Mouse (Mus musculus): ENCODE measurements at regions not wholly inside any gene's neighbourhood (a gene's known extent, or its start where the extent isn't known, plus 50 kb on each side); places are given as distances from the start of the nearest gene placed in this dataset.

- ATAC-seq (replicated peaks; ENCODE audit: insufficient number of reproducible peaks, low FRiP score, low TSS enrichment, poor library complexity, severe bottlenecking), result no peak
Observed at GRCm38 (mm10) chr14:61689776-61690175, 82.5 kb downstream of the Kcnrg start.

- ATAC-seq (replicated peaks; ENCODE audit: insufficient number of reproducible peaks, low FRiP score, low TSS enrichment, poor library complexity, severe bottlenecking), result no peak
Observed at GRCm38 (mm10) chr14:61691785-61692372, 84.6 kb downstream of the Kcnrg start.

- no peak for ATAC-seq (replicated peaks; ENCODE audit: insufficient number of reproducible peaks, low FRiP score, low TSS enrichment, poor library complexity, severe bottlenecking)
Observed at GRCm38 (mm10) chr14:61694796-61695195, 87.5 kb downstream of the Kcnrg start.

- ATAC-seq (replicated peaks; ENCODE audit: insufficient number of reproducible peaks, low FRiP score, low TSS enrichment, poor library complexity, severe bottlenecking), result peak; percentile 62
Observed at GRCm38 (mm10) chr14:61696290-61696842, 89.1 kb downstream of the Kcnrg start.

GRCm38 (mm10) chr14:61696886-61697554 lies 89.8 kb downstream of the Kcnrg start:
- ATAC-seq (replicated peaks; ENCODE audit: insufficient number of reproducible peaks, low FRiP score, low TSS enrichment, poor library complexity, severe bottlenecking), result peak; percentile 73

GRCm38 (mm10) chr14:61697704-61698103 lies 90.4 kb downstream of the Kcnrg start:
- ATAC-seq (replicated peaks; ENCODE audit: insufficient number of reproducible peaks, low FRiP score, low TSS enrichment, poor library complexity, severe bottlenecking), result no peak

- no peak for ATAC-seq (replicated peaks; ENCODE audit: insufficient number of reproducible peaks, low FRiP score, low TSS enrichment, poor library complexity, severe bottlenecking)
Observed at GRCm38 (mm10) chr14:61698358-61699055, 91.2 kb downstream of the Kcnrg start.

GRCm38 (mm10) chr14:61699638-61700037 lies 92.4 kb downstream of the Kcnrg start:
- ATAC-seq (replicated peaks; ENCODE audit: insufficient number of reproducible peaks, low FRiP score, low TSS enrichment, poor library complexity, severe bottlenecking), result no peak

- ATAC-seq (replicated peaks; ENCODE audit: insufficient number of reproducible peaks, low FRiP score, low TSS enrichment, poor library complexity, severe bottlenecking), result no peak
Observed at GRCm38 (mm10) chr14:61701131-61701530, 93.9 kb downstream of the Kcnrg start.

- ATAC-seq (replicated peaks; ENCODE audit: insufficient number of reproducible peaks, low FRiP score, low TSS enrichment, poor library complexity, severe bottlenecking), result no peak
Observed at GRCm38 (mm10) chr14:61703916-61704315, 96.7 kb downstream of the Kcnrg start.

GRCm38 (mm10) chr14:61706984-61707383 lies 99.7 kb downstream of the Kcnrg start:
- peak; percentile 47; the same call in 1 of the 2 replicates for ATAC-seq (replicated peaks; ENCODE audit: insufficient number of reproducible peaks, low FRiP score, low TSS enrichment, poor library complexity, severe bottlenecking)

- ATAC-seq (replicated peaks; ENCODE audit: insufficient number of reproducible peaks, low FRiP score, low TSS enrichment, poor library complexity, severe bottlenecking), result no peak
Observed at GRCm38 (mm10) chr14:61708331-61708730, 101.1 kb downstream of the Kcnrg start.

GRCm38 (mm10) chr14:61715746-61716145 lies 108.5 kb downstream of the Kcnrg start:
- no peak for ATAC-seq (replicated peaks; ENCODE audit: insufficient number of reproducible peaks, low FRiP score, low TSS enrichment, poor library complexity, severe bottlenecking)

- ATAC-seq (replicated peaks; ENCODE audit: insufficient number of reproducible peaks, low FRiP score, low TSS enrichment, poor library complexity, severe bottlenecking), result no peak
Observed at GRCm38 (mm10) chr14:61718392-61719124, 111.3 kb downstream of the Kcnrg start.

GRCm38 (mm10) chr14:61721302-61721701 lies 114.0 kb downstream of the Kcnrg start:
- ATAC-seq (replicated peaks; ENCODE audit: insufficient number of reproducible peaks, low FRiP score, low TSS enrichment, poor library complexity, severe bottlenecking), result no peak

- ATAC-seq (replicated peaks; ENCODE audit: insufficient number of reproducible peaks, low FRiP score, low TSS enrichment, poor library complexity, severe bottlenecking), result peak; percentile 71
Observed at GRCm38 (mm10) chr14:61724942-61725341, 117.7 kb downstream of the Kcnrg start.

- ATAC-seq (replicated peaks; ENCODE audit: insufficient number of reproducible peaks, low FRiP score, low TSS enrichment, poor library complexity, severe bottlenecking), result peak; percentile 89
Observed at GRCm38 (mm10) chr14:61728562-61728961, 121.3 kb downstream of the Kcnrg start.

GRCm38 (mm10) chr14:61735541-61735940 lies 128.3 kb downstream of the Kcnrg start:
- no peak for ATAC-seq (replicated peaks; ENCODE audit: insufficient number of reproducible peaks, low FRiP score, low TSS enrichment, poor library complexity, severe bottlenecking)

Data from monocyte, adult 5-6 weeks (primary cell).